Mouse (Mus musculus): ENCODE data around the gene Runx1.
A peak's percentile ranks its signal among the peaks of the same experiment; 100 is the strongest.

The Runx1 gene

DNA sequence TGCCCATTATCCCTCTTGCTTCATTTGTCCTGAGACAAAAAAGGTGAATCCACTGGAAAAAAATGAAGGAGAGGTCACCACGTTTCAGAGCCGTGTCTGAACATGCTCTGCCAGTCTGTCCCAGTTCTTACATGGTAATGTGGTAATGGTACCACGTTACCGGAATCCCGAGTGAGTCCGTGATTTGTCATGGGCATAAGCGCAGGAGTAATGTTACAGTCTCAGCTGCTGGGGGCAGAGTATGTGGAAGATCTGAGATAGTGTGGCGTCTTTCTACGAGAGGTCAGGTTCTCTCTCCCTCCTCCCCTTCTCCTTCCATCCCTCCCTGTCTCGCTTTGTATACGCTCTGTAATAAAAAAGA lies 216.3 kb downstream of the Runx1 start:
- DNase-seq (ENCODE audit: low spot score), result no peak

DNA sequence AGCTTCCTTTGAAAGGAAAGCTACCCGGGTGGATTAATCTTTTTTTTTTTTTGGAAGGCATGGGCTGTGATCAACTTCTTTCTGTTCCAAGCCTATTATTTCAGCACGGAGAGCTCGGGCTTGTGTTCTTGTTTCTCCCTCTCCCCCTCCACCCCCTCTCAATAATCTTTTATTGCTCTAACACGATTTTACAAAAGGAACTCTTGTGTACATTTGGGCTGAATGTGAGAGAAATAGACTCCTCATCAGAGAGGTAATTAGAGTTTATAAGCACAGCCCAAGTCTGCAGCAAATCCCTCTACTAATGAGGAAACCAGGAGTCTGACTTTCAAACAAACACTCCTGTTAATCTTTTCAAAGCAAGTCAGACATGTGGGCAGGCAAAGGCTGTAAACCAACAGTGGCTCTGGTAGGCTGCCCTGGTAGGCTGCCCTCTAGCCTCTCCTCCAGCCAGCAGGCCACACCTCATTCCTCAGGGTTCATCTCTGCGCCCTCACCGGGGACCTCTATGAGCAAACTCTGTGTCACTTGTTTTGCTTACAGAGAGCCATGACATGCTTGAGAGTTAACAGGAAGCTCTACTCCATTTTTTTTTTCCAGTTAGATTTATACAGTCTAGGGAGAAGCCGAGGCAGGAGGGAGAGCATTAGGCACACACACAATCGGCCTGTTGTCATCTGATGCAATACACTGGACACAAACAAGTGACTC lies 216.8 kb downstream of the Runx1 start:
- DNase-seq (ENCODE audit: low spot score), result peak; percentile 45

DNA sequence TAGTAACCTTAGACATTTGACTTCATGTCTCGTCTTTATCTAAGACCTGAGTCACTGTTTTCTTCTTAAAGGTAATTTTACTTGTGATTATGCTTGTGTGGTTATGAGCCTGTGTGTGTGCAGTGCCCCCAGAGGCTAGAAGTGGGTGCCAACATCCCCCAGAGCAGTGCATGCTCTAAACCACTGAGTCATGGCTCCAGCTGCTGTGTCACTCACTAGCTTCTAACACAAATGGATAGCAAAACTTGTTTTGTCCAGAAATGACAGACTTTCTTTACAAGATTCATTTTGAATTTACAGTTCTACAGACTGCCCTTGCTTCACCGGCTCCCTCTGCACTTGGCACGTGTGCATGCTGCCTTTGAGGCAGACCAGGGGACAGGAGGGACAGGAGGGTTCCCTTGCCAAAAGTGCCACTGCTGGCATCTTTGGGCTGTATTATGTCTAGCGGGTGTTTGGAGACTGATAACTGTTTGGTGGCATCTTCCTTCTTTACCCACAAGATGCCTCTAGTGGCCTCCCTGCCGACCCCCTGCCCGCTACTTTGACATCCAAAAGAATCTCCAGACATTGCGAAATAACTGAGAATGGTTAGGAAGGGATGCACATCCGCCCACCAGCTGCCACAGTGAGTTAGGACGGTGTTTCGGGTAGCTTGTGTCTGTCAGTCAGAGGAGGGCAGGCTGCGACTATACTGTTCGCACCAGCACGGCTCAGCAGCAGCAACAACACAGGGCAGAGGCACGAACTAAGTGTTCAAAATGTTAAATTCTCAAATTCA lies 217.6 kb downstream of the Runx1 start:
- DNase-seq (ENCODE audit: low spot score), result no peak

DNA sequence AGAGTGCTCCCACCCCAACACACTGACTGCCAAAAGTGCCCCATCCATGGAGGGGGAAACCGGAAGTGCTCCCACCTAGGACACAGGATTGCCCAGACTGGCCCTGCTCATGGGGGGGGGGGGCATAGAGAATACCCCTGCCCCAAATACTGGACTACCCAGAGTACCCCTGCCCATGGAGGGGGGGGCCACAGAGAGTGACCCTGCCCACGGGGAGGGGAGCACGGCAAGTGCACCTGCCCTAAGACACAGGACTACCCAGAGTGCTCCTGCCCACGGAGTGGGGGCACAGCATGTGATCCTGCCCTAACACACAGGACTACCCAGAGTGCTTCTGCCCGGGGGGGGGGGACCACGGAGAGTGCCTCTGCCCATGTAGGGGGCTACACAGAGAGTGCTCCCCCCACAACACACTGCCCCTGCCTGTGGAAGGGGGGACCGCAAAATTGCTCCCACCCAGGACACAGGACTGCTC lies 219.4 kb downstream of the Runx1 start:
- DNase-seq (ENCODE audit: low spot score), result no peak

DNA sequence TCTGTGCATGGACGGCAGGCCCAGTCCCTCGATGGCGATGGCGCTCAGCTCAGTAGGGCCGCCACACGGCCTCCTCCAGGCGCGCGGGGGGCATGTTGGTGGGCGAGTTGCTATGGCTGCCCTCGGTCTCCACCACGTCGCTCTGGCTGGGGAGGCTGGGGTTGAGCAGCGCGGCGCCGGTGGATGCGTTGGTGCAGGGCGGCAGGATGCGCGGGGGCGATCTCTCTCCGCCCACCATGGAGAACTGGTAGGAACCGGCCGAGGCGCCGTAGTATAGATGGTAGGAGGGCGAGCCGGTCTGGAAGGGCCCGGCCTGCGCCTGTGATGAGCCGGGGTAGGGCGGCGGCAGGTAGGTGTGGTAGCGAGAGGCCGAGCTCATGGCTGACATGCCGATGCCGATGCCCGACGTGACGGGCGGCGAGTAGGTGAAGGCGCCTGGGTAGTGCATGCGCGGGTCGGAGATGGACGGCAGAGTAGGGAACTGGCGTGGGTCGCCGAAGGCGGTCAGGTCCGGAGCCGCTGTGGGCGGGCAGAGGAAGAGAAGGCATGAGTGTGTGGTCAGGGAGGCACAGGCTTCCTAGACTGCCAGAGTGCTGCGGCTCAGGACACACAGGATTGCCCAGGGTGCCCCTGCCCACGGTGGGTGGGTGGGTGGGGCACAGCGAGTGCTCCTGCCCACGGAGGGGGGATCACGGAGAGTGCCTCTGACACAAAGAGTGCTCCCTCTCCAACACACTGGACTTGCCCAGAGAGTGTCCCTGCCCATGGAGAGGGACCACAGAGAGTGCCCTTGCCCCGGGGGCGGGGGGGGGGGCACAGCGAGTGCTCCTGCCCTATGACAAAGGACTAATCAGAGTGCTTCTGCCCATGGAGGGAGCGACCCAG lies 220.1 kb downstream of the Runx1 start:
- DNase-seq (ENCODE audit: low spot score), result no peak

DNA sequence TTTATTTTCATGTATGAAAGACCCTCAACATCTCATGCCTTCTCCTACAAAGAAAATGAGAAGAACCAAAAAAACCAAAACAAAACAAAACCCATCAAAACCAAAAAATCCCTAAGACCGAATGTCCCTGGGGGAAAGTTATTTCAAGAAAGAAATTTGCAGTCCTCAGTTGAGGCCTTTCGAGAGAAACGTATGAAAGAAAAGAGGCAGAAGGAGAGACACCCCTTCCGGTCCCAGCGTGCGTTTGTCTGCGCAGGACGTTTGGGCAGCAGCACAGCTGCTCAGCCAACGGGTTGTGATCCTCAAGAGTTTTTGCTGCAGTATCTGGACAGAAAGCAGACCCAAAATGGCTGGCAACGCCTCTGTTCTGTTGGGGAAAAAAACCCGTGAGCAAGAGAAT lies 223.4 kb downstream of the Runx1 start:
- no peak for DNase-seq (ENCODE audit: low spot score)

DNA sequence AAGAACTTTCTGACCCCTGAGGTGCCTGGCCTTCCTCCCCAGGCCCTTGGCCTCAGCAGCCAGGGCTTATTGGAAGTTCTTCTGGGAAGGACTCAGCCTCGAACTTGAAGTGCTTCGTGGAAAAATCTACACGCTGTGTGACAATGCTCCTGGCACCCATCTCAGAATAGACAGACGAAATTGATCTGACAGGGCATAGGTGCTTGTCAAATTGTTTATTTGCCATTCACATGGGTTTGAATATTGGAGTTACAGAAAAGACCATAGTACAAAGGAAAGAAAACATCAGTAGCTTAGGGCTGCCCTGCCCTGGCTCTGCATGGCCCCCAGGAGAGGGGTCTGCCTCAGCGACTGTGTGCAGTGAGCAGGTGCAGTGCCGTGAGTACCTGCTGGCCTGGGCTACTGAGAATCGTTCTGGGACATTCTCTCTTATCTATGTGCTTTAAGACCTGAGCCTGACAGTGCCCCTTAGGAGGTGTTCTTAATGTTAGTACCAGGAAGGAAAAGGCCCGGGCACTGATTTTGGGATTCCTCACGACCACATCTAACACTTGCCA lies 224.6 kb downstream of the Runx1 start:
- DNase-seq (ENCODE audit: low spot score), result no peak

DNA sequence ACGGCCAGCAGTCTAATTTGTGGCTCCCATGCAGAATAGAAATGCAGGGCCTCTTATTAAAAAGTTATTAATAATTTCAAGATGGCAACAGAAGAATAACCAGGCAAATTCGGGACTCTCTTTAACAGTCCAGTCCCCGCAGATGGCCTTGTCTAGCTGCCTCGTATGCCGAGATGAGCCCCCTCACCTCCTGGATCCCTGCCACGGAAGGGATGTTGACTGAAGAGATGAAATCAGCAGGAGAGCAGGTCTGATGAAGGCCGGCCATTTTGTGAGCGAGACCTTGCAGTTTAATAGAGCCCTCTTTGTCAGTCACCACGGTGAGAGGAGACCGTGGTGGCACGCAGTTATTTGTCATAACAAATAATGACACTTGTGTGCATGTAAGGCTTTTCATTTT lies 226.5 kb downstream of the Runx1 start:
- DNase-seq (ENCODE audit: low spot score), result no peak

DNA sequence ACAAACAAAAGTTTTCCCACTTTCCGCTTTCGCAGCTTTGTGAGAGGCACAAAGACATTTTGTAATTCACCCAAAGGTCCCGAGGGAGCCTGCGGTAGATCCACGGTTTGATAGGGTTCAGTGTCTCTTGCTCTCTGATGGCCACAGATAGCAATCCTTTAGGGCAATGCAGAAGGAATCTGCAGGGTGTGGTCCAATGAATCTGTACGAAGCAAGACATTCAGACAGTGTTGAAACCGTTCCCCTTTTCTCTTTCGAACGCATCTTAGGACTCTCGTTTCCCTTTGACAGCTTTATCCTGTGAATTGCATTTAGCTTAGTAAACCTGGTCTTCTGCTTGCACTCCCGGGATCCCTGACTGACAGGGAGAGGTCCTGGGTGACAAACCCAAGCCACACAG lies 228.3 kb downstream of the Runx1 start:
- no peak for DNase-seq (ENCODE audit: low spot score)

DNA sequence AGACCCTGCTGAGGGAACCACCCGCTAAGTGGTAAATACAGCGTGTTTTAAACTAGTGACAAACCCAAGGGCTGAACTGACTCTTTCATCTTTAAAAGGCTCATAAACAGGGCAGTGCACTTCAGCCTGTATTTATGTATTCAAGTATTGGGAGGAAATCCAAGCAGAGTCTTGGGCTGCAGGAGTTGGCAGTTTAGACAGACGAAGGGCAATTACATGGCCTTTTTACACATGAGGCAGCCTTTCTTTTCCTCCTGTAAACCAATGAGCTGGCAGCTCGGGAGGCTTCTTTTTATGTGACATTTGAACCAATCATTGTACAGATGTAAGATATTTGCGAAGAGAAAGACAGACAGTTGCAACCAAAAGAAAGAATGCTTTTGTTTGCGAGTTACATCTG lies 233.7 kb downstream of the Runx1 start:
- DNase-seq (ENCODE audit: low spot score), result no peak

DNA sequence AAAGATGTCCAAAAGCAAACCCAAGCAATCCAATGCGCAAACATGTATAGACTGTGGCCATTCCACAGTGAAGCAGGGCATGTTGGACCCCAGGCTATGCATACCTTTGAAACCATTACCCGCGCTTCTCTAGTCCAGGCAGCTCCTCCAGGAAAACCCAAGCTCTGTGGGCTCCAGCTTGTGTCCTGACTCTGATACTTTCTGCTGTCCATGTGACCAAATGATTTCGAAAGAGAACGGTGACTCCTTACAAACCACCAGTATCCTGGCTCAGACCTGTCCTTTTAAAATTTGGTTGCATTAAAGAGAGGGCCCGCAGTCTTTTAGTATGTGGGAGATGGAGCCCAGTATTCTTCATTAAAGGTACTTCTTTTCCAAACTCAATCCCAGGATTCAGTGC lies 234.2 kb downstream of the Runx1 start:
- no peak for DNase-seq (ENCODE audit: low spot score)

DNA sequence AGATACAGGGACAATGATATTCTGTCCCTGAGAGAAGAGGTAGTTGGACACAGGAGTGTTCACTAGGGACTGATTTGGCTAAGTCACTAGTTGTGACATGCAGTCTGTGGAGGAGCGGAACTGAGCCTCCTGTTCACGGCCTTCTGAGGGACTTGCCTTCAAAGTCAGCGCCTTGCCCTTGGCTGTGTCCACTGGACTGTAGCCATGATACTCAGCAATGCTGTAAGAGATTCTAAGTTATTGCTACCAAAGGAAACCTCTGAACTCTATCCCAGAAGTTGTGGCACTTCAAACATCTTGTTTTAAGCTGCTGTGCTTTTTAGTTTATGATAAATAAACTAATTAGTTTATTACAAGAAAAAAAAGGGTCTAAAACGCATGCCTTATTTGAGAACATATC lies 238.1 kb downstream of the Runx1 start:
- DNase-seq (ENCODE audit: low spot score), result no peak

DNA sequence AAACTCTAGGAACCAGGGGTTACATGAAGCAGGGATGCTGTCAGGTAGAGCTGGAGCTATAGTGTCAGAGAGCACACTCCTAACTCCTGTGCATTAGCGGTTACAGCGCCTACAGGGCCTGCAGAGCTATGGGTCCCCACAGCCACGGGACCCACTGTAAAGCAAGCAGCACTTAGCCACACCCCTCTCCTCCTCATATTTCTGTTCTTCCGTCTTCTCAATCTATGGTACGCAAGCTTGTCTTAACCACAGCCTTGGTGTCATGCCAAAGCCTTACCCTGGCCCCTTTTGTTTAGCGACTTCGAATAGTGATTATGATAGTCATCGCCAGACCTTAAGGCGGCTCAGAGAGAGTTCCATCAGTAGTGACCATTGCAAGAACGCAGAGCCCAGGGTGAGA lies 244.2 kb downstream of the Runx1 start:
- no peak for DNase-seq (ENCODE audit: low spot score)

DNA sequence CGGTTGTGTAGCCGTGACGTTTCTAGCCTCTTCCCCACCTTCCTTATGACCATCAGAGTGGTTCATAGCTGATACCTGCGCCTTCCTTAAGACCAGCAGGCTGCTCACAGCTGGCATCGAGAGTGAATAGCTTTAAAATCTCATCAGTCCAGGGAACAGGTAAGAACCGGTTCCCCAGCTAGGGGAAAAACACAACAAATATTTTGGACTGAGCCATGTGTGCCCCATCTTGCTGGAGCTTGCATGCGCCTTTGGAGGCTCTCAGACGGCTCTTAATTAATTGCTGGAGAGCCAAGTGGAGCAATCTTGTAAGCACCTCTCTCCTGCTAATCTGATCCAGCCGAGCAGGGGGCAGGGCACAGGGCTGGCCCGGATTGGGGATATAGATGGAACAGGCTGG lies 245.0 kb downstream of the Runx1 start:
- no peak for DNase-seq (ENCODE audit: low spot score)

DNA sequence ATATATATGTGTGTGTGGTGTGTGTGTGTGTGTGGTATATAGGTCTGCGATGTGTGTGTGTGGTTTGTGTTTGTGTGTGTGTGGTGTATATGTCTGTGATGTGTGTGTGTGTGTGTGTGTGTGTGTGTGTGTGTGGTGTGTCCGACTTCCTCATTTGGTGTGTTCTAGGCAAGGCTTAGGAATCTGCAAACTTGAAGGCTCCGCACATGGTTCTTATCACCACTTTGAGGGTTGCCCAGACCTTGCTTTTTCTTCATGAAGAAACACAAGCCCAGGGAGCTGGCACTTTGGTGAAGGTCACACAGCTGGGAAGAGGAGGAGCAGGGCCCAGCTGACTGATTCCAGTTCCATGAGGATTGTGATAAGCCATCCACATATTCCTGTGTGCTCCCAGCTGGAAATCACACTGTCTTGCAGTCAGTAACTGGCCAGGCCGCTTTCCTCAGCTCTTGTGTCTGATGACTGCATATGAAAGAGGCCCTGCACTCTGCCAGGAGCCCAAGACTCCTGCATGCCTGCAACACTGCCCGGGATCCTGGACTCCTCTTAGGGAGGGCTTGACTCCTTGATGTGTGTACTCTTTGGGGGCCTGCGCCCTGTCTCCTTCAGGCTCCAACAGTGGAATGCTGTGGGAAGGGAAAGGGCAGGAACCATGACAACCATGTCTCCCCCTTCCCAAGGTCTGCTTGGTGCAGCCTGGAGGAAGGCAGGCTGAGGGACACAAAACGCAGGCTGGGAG lies 246.9 kb downstream of the Runx1 start:
- no peak for DNase-seq (ENCODE audit: low spot score)

DNA sequence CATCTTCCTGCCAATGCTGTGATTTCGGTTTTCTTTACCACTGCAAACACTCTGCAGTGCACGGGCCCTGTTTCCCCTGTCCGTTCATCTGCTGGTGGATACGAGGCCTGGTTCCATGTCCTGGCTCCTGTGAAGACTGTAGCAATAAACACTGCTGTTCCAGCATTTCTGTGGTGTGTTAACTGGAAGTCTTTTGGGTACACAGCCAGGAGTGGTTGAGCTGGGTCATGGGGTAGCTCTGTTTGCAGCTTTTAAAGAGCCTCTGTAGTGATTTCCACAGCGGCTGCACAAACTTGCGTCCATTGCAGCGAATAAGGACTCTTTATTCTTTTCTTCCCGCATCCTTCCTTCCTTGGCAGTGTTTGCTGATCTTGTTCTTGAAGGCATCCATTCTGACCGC lies 248.6 kb downstream of the Runx1 start:
- no peak for DNase-seq (ENCODE audit: low spot score)

DNA sequence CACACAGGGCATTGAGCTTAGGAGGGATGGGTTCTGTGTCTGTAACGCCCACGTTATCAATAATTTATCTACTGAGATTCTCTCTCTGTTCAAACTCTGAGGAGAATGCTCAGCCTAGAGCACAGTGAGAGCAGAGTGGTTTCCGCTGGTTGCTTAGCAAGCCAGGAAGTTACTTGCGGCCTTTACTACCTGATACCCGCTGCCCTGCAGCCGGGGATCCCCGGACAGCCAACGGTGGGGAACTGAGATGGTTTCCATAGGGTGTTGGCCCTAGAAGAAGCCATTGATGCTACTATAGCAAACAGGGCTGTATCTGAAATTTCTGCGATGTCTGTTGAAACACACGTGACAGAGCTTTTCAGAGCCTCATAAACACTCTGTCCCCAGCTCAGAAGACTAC lies 250.2 kb downstream of the Runx1 start:
- no peak for DNase-seq (ENCODE audit: low spot score)

DNA sequence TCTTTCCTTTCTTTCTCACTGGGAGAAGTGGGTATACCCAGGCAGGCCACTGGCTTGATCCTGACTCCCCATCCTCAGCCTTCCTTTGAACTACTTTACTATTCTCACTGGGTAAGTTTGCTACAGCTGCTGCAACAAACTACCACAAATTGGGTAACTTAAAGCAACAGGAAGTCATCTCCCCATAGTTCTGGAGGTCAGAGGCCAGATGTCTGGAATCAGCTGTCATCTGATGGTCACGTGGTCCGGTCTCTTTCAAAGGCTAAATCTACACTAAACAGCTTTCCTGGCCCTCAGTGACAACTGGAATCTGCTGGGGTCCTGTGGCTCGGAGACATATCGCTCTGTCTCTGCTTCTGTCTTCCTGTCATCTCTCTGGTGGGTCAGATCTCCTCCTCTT lies 252.8 kb downstream of the Runx1 start:
- DNase-seq (ENCODE audit: low spot score), result peak; percentile 32

DNA sequence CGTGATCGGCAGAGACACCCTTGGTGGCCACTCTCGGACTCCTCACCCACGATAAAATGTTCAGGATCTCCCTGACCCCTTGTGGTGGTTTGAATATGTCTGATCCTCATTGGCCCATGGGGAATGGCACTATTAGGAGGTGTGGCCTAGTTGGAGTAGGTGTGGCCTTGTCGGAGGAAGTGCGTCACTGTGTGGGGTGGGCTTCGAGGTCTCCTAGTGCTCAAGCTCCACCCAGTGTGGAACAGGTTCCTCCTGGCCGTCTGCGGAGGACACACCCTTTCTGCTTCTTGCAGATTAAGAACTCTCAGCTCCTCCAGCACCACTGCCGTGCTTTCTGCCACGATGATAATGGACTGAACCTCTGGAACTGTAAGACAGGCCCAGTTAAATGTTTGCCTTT lies 254.7 kb downstream of the Runx1 start:
- peak; percentile 26 for DNase-seq (ENCODE audit: low spot score)

DNA sequence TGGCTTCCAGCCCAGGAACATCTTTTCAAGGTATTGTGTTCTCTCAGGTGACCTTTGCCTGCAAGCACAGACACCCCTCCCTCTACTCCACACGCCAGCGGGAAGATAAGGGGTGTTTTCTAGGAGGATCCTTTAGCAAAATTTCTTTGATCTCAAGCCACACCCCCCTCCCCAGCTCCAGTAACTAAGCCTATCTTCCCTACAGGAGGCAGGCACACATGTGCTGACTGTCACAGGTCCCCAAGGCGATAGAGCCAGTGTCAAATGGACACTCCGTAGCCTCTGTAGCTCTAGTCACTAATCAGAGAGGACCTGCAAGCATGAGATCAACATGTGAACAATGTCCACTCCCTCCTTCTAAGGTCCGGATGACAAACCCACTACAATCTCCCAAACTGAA lies 259.8 kb downstream of the Runx1 start:
- DNase-seq (ENCODE audit: low spot score), result no peak

DNA sequence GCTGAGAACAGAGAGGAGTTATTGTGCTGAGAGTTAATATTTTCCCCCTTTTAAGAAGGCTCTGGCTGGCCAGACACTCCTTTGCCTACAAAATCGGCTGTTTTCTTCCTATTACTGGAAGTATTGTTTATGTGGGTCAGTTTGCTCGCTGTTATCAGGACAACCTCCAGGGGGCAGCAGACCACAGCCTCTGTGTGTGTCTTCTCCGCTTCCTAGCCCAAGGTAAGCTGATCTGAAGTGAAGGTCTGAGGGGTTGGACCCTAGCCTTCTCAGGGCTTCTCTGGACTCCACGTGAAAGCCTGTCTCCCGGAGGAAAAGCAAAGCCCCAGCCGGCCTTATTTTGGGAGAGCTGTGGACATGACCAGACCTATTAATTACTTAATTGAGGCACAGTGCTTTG lies 260.2 kb downstream of the Runx1 start:
- DNase-seq (ENCODE audit: low spot score), result peak; percentile 88

DNA sequence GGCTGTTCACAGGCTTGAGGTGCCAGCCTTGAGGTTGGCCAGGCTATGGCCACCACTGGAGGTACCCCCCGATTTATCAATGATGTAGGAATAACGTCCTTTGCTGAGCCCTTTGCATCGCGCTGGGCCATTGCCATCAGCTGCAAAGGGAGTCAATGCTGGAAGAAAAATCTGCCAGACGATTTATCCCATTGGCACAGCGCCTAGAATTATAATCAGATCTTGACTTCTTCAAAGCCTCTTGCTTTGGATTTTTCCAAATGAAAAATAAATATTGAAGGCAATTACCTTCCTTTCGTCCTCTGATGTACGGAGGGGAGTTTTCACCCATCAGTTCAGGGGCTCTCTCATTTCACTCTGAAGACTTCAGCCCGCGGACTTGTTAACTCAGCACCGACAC lies 260.7 kb downstream of the Runx1 start:
- no peak for DNase-seq (ENCODE audit: low spot score)
